Mouse (Mus musculus) gastrocnemius, postnatal 10 days (tissue): ENCODE measurements around the gene Arpp19. TPM values are rescaled to one million over a fixed set of nuclear protein-coding genes. Genes with fewer than 3 reads are reported as not detected.

Source experiments
- DNase-seq: peaks from one replicate; pipeline ENCODE4 v3.0.0; 2021; ENCODE audit warnings: mixed read lengths
- total RNA-seq, 2 experiments: library from RNA; stranded (reverse); gene quantifications; 2 replicates each; pipeline ENCODE4 v1.2.3; 2021

Arpp19 gene
- total RNA-seq, 2 experiments from 2014 or later, result 147 to 150 TPM

- no peak for DNase-seq
Measured at GRCm38 (mm10) chr9:75035944-75036343, 1.5 kb upstream of the Arpp19 start.

GRCm38 (mm10) chr9:75038357-75038688, 909 bp downstream of the Arpp19 start:
- DNase-seq, result no peak

- no peak for DNase-seq
Measured at GRCm38 (mm10) chr9:75040566-75040965, 3.2 kb downstream of the Arpp19 start.

- no peak for DNase-seq
Measured at GRCm38 (mm10) chr9:75041840-75042525, 4.6 kb downstream of the Arpp19 start.

GRCm38 (mm10) chr9:75043191-75043590, 5.8 kb downstream of the Arpp19 start:
- DNase-seq, result no peak

- DNase-seq, result no peak
Measured at GRCm38 (mm10) chr9:75047079-75047478, 9.7 kb downstream of the Arpp19 start.

- no peak for DNase-seq
Measured at GRCm38 (mm10) chr9:75049100-75049499, 11.7 kb downstream of the Arpp19 start.

- peak; percentile 46 for DNase-seq
Measured at GRCm38 (mm10) chr9:75050003-75050402, 12.6 kb downstream of the Arpp19 start.

- no peak for DNase-seq
Measured at GRCm38 (mm10) chr9:75051841-75052240, 14.4 kb downstream of the Arpp19 start.

GRCm38 (mm10) chr9:75055046-75055445, 17.6 kb downstream of the Arpp19 start:
- no peak for DNase-seq

GRCm38 (mm10) chr9:75064678-75065331, 27.4 kb downstream of the Arpp19 start:
- no peak for DNase-seq

- DNase-seq, result no peak
Measured at GRCm38 (mm10) chr9:75070457-75071028, 33.1 kb downstream of the Arpp19 start, which contains the start of gene Myo5a. Gene Myo5a, plus strand, starts transcription at chr9:75071015.

GRCm38 (mm10) chr9:75071029-75071705, 33.8 kb downstream of the Arpp19 start:
- DNase-seq, result peak; percentile 79

GRCm38 (mm10) chr9:75071706-75072192, 34.3 kb downstream of the Arpp19 start:
- DNase-seq, result no peak

GRCm38 (mm10) chr9:75072361-75072760, 34.9 kb downstream of the Arpp19 start:
- DNase-seq, result no peak

- no peak for DNase-seq
Measured at GRCm38 (mm10) chr9:75077191-75077590, 39.8 kb downstream of the Arpp19 start.

GRCm38 (mm10) chr9:75085242-75085824, 47.9 kb downstream of the Arpp19 start:
- DNase-seq, result no peak

- no peak for DNase-seq
Measured at GRCm38 (mm10) chr9:75087823-75088222, 50.4 kb downstream of the Arpp19 start.

- DNase-seq, result no peak
Measured at GRCm38 (mm10) chr9:75089285-75089684, 51.9 kb downstream of the Arpp19 start.

GRCm38 (mm10) chr9:75092134-75092533, 54.7 kb downstream of the Arpp19 start:
- no peak for DNase-seq

GRCm38 (mm10) chr9:75094762-75095161, 57.3 kb downstream of the Arpp19 start:
- DNase-seq, result no peak

GRCm38 (mm10) chr9:75098937-75099336, 61.5 kb downstream of the Arpp19 start:
- no peak for DNase-seq
